Mouse (Mus musculus): ENCODE results near the gene Entpd7. TPM values are rescaled to one million over a fixed set of nuclear protein-coding genes. Genes with fewer than 3 reads are reported as not detected.

Gene Entpd7
- total RNA-seq, 1 experiment: 11.4 TPM

GRCm38 (mm10) chr19:43722891-43723290, 33.4 kb downstream of the Entpd7 start:
- TF ChIP-seq ZNF384 (IDR thresholded peaks at IDR 0.05; ENCODE audit: low read depth, low read length) (no peak), HCFC1 (IDR thresholded peaks at IDR 0.05; ENCODE audit: borderline replicate concordance, insufficient read depth, low read length) (no peak), ZC3H11A (IDR thresholded peaks at IDR 0.05; ENCODE audit: borderline replicate concordance, low read depth, low read length) (no peak), CHD2 (IDR thresholded peaks at IDR 0.05; ENCODE audit: low read depth, low read length) (no peak), MAFK (IDR thresholded peaks at IDR 0.05; ENCODE audit: insufficient read depth, low read depth, low read length) (no peak)
- H3K36me3 ChIP-seq (ENCODE audit: control insufficient read depth, insufficient read depth, low read length, poor library complexity, severe bottlenecking): no peaks in the 10 kb centered on the region; the same call in 1 of the 2 replicates

GRCm38 (mm10) chr19:43723501-43723900, 34.0 kb downstream of the Entpd7 start:
- in situ Hi-C loops (cut with MboI; ENCODE audit: low sequenced_read_pairs in 2 of 2, unreplicated experiment in 2 of 2): no loop called here
- no peak for DNase-seq (ENCODE audit: low read depth, low spot score)
- TF ChIP-seq CHD2 (IDR thresholded peaks at IDR 0.05; ENCODE audit: low read depth, low read length): no peak
- TF ChIP-seq ZNF384 (IDR thresholded peaks at IDR 0.05; ENCODE audit: low read depth, low read length): no peak
- TF ChIP-seq MAFK (IDR thresholded peaks at IDR 0.05; ENCODE audit: insufficient read depth, low read depth, low read length): no peak
- no peak for TF ChIP-seq ZC3H11A (IDR thresholded peaks at IDR 0.05; ENCODE audit: borderline replicate concordance, low read depth, low read length)
- no peak for TF ChIP-seq HCFC1 (IDR thresholded peaks at IDR 0.05; ENCODE audit: borderline replicate concordance, insufficient read depth, low read length)

More at GRCm38 (mm10) chr19:43722891-43723290, 33.4 kb downstream of the Entpd7 start:
- Histone ChIP-seq H3K4me3 (ENCODE audit: insufficient read depth in 1 of 2, low read depth in 1 of 2, low read length in 2 of 2, poor library complexity in 1 of 2, severe bottlenecking in 1 of 2) (no peak overlapping the region), H3K9ac (ENCODE audit: insufficient read depth, low read depth, low read length, poor library complexity, severe bottlenecking) (no peak overlapping the region; the same call in 1 of the 2 replicates), H3K9me3 (ENCODE audit: control insufficient read depth, insufficient read depth, low read depth, low read length) (no peaks in the 10 kb centered on the region), H3K27ac (ENCODE audit: insufficient read depth, low read depth, low read length, poor library complexity, severe bottlenecking) (no peak overlapping the region), H3K4me1 (ENCODE audit: control insufficient read depth in 2 of 2, insufficient read depth in 2 of 2, low read length in 2 of 2, poor library complexity in 1 of 2) (no peaks in the 10 kb centered on the region)
- in situ Hi-C loops (cut with MboI; ENCODE audit: low sequenced_read_pairs in 2 of 2, unreplicated experiment in 2 of 2): no loop called here
- no peak for DNase-seq (ENCODE audit: low read depth, low spot score)

GRCm38 (mm10) chr19:43724194-43724593, 34.7 kb downstream of the Entpd7 start:
- Histone ChIP-seq H3K4me3 (ENCODE audit: insufficient read depth in 1 of 2, low read depth in 1 of 2, low read length in 2 of 2, poor library complexity in 1 of 2, severe bottlenecking in 1 of 2) (no peak overlapping the region), H3K27ac (ENCODE audit: insufficient read depth, low read depth, low read length, poor library complexity, severe bottlenecking) (no peak overlapping the region), H3K9ac (ENCODE audit: insufficient read depth, low read depth, low read length, poor library complexity, severe bottlenecking) (no peak overlapping the region), H3K9me3 (ENCODE audit: control insufficient read depth, insufficient read depth, low read depth, low read length) (no peaks in the 10 kb centered on the region), H3K36me3 (ENCODE audit: control insufficient read depth, insufficient read depth, low read length, poor library complexity, severe bottlenecking) (no peaks in the 10 kb centered on the region), H3K4me1 (ENCODE audit: control insufficient read depth in 2 of 2, insufficient read depth in 2 of 2, low read length in 2 of 2, poor library complexity in 1 of 2) (no peaks in the 10 kb centered on the region)
- TF ChIP-seq ZC3H11A (IDR thresholded peaks at IDR 0.05; ENCODE audit: borderline replicate concordance, low read depth, low read length): no peak
- no peak for TF ChIP-seq HCFC1 (IDR thresholded peaks at IDR 0.05; ENCODE audit: borderline replicate concordance, insufficient read depth, low read length)
- TF ChIP-seq ZNF384 (IDR thresholded peaks at IDR 0.05; ENCODE audit: low read depth, low read length): no peak
- TF ChIP-seq MAFK (IDR thresholded peaks at IDR 0.05; ENCODE audit: insufficient read depth, low read depth, low read length): no peak
- TF ChIP-seq CHD2 (IDR thresholded peaks at IDR 0.05; ENCODE audit: low read depth, low read length): no peak
- in situ Hi-C loops (cut with MboI; ENCODE audit: low sequenced_read_pairs in 2 of 2, unreplicated experiment in 2 of 2): no loop called here
- no peak for DNase-seq (ENCODE audit: low read depth, low spot score)

More at GRCm38 (mm10) chr19:43723501-43723900, 34.0 kb downstream of the Entpd7 start:
- no peaks in the 10 kb centered on the region for H3K9me3 ChIP-seq (ENCODE audit: control insufficient read depth, insufficient read depth, low read depth, low read length)
- no peak overlapping the region for H3K27ac ChIP-seq (ENCODE audit: insufficient read depth, low read depth, low read length, poor library complexity, severe bottlenecking)
- H3K4me1 ChIP-seq (ENCODE audit: control insufficient read depth in 2 of 2, insufficient read depth in 2 of 2, low read length in 2 of 2, poor library complexity in 1 of 2): no peaks in the 10 kb centered on the region
- H3K4me3 ChIP-seq (ENCODE audit: insufficient read depth in 1 of 2, low read depth in 1 of 2, low read length in 2 of 2, poor library complexity in 1 of 2, severe bottlenecking in 1 of 2): no peak overlapping the region
- H3K9ac ChIP-seq (ENCODE audit: insufficient read depth, low read depth, low read length, poor library complexity, severe bottlenecking): no peak overlapping the region
- no peaks in the 10 kb centered on the region for H3K36me3 ChIP-seq (ENCODE audit: control insufficient read depth, insufficient read depth, low read length, poor library complexity, severe bottlenecking)

- in situ Hi-C loops (cut with MboI; ENCODE audit: low sequenced_read_pairs in 2 of 2, unreplicated experiment in 2 of 2): no loop called here
- Histone ChIP-seq H3K4me3 (ENCODE audit: insufficient read depth in 1 of 2, low read depth in 1 of 2, low read length in 2 of 2, poor library complexity in 1 of 2, severe bottlenecking in 1 of 2) (no peak overlapping the region), H3K36me3 (ENCODE audit: control insufficient read depth, insufficient read depth, low read length, poor library complexity, severe bottlenecking) (no peaks in the 10 kb centered on the region), H3K4me1 (ENCODE audit: control insufficient read depth in 2 of 2, insufficient read depth in 2 of 2, low read length in 2 of 2, poor library complexity in 1 of 2) (no peaks in the 10 kb centered on the region), H3K9ac (ENCODE audit: insufficient read depth, low read depth, low read length, poor library complexity, severe bottlenecking) (peak overlapping the region; percentile 6; the same call in 1 of the 2 replicates), H3K9me3 (ENCODE audit: control insufficient read depth, insufficient read depth, low read depth, low read length) (no peaks in the 10 kb centered on the region), H3K27ac (ENCODE audit: insufficient read depth, low read depth, low read length, poor library complexity, severe bottlenecking) (no peak overlapping the region)
- TF ChIP-seq ZNF384 (IDR thresholded peaks at IDR 0.05; ENCODE audit: low read depth, low read length) (no peak), CHD2 (IDR thresholded peaks at IDR 0.05; ENCODE audit: low read depth, low read length) (no peak), MAFK (IDR thresholded peaks at IDR 0.05; ENCODE audit: insufficient read depth, low read depth, low read length) (no peak), HCFC1 (IDR thresholded peaks at IDR 0.05; ENCODE audit: borderline replicate concordance, insufficient read depth, low read length) (no peak), ZC3H11A (IDR thresholded peaks at IDR 0.05; ENCODE audit: borderline replicate concordance, low read depth, low read length) (no peak)
- no peak for DNase-seq (ENCODE audit: low read depth, low spot score)
Observed at GRCm38 (mm10) chr19:43724821-43725220, 35.3 kb downstream of the Entpd7 start.
